Mouse (Mus musculus) forebrain, postnatal 0 days (tissue): ENCODE data around the gene Wscd1. TPM values are rescaled to one million over a fixed set of nuclear protein-coding genes. Genes with fewer than 3 reads are reported as not detected.

Experiments used
- ATAC-seq: fragments of 200-750 bp; cut with Nextera tagmentation; 2 replicates; pipeline ENCODE4 v1.8.0; 2017; ENCODE audit warnings: mild to moderate bottlenecking, moderate library complexity
- DNase-seq: peaks from one replicate; pipeline ENCODE4 v3.0.0-alpha.2; 2015
- H3K27ac ChIP-seq: fragments of 300-500 bp; sonication (generic); 2 replicates; pipeline ENCODE4 v1.5.1; 2014; ENCODE audit warnings: low read depth, mild to moderate bottlenecking, antibody characterized with exemption, low read length, moderate library complexity, mixed read lengths
- H3K27me3 ChIP-seq: fragments of 300-500 bp; sonication (generic); 2 replicates; pipeline ENCODE4 v1.6.1; 2014; ENCODE audit warnings: mild to moderate bottlenecking, low read length, mixed read lengths; ENCODE audit not compliant: insufficient read depth
- H3K36me3 ChIP-seq: fragments of 300-500 bp; sonication (generic); 2 replicates; pipeline ENCODE4 v1.6.1; 2014; ENCODE audit warnings: mild to moderate bottlenecking, moderate library complexity; ENCODE audit not compliant: insufficient read depth
- H3K4me1 ChIP-seq: fragments of 300-500 bp; sonication (generic); 2 replicates; pipeline ENCODE4 v1.6.1; 2014; ENCODE audit warnings: antibody characterized with exemption; ENCODE audit not compliant: insufficient read depth
- H3K4me2 ChIP-seq: fragments of 300-500 bp; sonication (generic); 2 replicates; pipeline ENCODE4 v1.6.1; 2014; ENCODE audit warnings: low read depth, mild to moderate bottlenecking, moderate library complexity
- H3K4me3 ChIP-seq: fragments of 300-500 bp; sonication (generic); 2 replicates; pipeline ENCODE4 v1.5.1; 2014; ENCODE audit warnings: low read depth, low read length, mixed read lengths
- H3K9ac ChIP-seq: fragments of 300-500 bp; sonication (generic); 2 replicates; pipeline ENCODE4 v1.6.1; 2014; ENCODE audit warnings: mild to moderate bottlenecking
- H3K9me3 ChIP-seq: fragments of 300-500 bp; sonication (generic); 2 replicates; pipeline ENCODE4 v1.6.1; 2016; ENCODE audit warnings: low read length
- CTCF ChIP-seq: sonication (generic); IDR thresholded peaks from 2 replicates; pipeline ENCODE4 v1.5.1; 2016; ENCODE audit warnings: antibody characterized with exemption, control low read depth, low read depth
- WGBS: fragments of 180-500 bp; shearing (Covaris S2); extraction: QIAGEN DNeasy Blood & Tissue Kit; methylation state at CpG from one replicate; pipeline ENCODE4 v1.1.7; 2014; 5-methylcytosine and 5-hydroxymethylcytosine counted together
- polyA plus RNA-seq: library from polyadenylated mRNA; unstranded; fragments of >200 nt; fragmentation: Nextera tagmentation; extraction: Ambion mirVana; gene quantifications from 2 replicates; pipeline ENCODE4 v1.2.1, GENCODE M21; 2015
- total RNA-seq: library from RNA; depleted of rRNA; stranded (reverse); fragments of >200 nt; gene quantifications from 2 replicates; pipeline ENCODE4 v1.2.3, GENCODE M21; 2014

Gene Wscd1
- total and polyA plus RNA-seq, 2 experiments from 2014 or later = 63.1 to 91.6 TPM

GRCm38 (mm10) chr11:71766380-71766779 is 16.7 kb downstream of the Wscd1 start:
- Histone ChIP-seq H3K9me3 (no peaks in the 10 kb centered on the region), H3K36me3 (peaks cover 43% of the 10 kb centered on the region), H3K4me2 (no peak overlapping the region), H3K27me3 (no peaks in the 10 kb centered on the region), H3K9ac (no peak overlapping the region), H3K4me3 (no peak overlapping the region), H3K27ac (no peak overlapping the region), H3K4me1 (peaks cover 9% of the 10 kb centered on the region; the same call in 1 of the 2 replicates)
- no peak for DNase-seq
- ATAC-seq = no peak
- no peak for TF ChIP-seq CTCF
- 100% methylated on average over 1 of the region's 1 CpGs for WGBS

GRCm38 (mm10) chr11:71767726-71768125 is 18.0 kb downstream of the Wscd1 start:
- H3K4me2 ChIP-seq = no peak overlapping the region
- H3K9me3 ChIP-seq = no peaks in the 10 kb centered on the region
- ATAC-seq = no peak
- no peak overlapping the region for H3K9ac ChIP-seq
- no peak overlapping the region for H3K27ac ChIP-seq
- 57% methylated on average over 3 of the region's 3 CpGs for WGBS
- DNase-seq = no peak
- TF ChIP-seq CTCF = no peak
- H3K36me3 ChIP-seq = peaks cover 47% of the 10 kb centered on the region
- H3K4me3 ChIP-seq = no peak overlapping the region
- H3K4me1 ChIP-seq = peaks cover 6% of the 10 kb centered on the region; the same call in 1 of the 2 replicates
- H3K27me3 ChIP-seq = no peaks in the 10 kb centered on the region

- H3K9ac ChIP-seq = no peak overlapping the region
- H3K4me3 ChIP-seq = no peak overlapping the region
- H3K9me3 ChIP-seq = no peaks in the 10 kb centered on the region
- H3K27me3 ChIP-seq = no peaks in the 10 kb centered on the region
- no peak overlapping the region for H3K27ac ChIP-seq
- H3K36me3 ChIP-seq = peaks cover 52% of the 10 kb centered on the region
- H3K4me2 ChIP-seq = no peak overlapping the region
- peaks cover 6% of the 10 kb centered on the region; the same call in 1 of the 2 replicates for H3K4me1 ChIP-seq
- no peak for TF ChIP-seq CTCF
- no peak for ATAC-seq
- no peak for DNase-seq
- 71% methylated on average over 8 of the region's 8 CpGs for WGBS
Measured at GRCm38 (mm10) chr11:71769744-71770143, 20.0 kb downstream of the Wscd1 start.

GRCm38 (mm10) chr11:71770479-71770878 is 20.8 kb downstream of the Wscd1 start:
- Histone ChIP-seq H3K9me3 (no peaks in the 10 kb centered on the region), H3K9ac (no peak overlapping the region), H3K4me3 (no peak overlapping the region), H3K36me3 (peaks cover 56% of the 10 kb centered on the region), H3K27me3 (no peaks in the 10 kb centered on the region), H3K4me1 (peaks cover 6% of the 10 kb centered on the region; the same call in 1 of the 2 replicates), H3K4me2 (no peak overlapping the region), H3K27ac (no peak overlapping the region)
- WGBS = 49% methylated on average over 2 of the region's 2 CpGs
- TF ChIP-seq CTCF = no peak
- ATAC-seq (0 out of 2 replicates have a peak, but pooled peaks have one; percentile 27), DNase-seq (no peak)

GRCm38 (mm10) chr11:71771074-71771473 is 21.4 kb downstream of the Wscd1 start:
- no peak for DNase-seq
- H3K4me3 ChIP-seq = no peak overlapping the region
- H3K27ac ChIP-seq = no peak overlapping the region
- H3K9ac ChIP-seq = no peak overlapping the region
- no peak for ATAC-seq
- no peak for TF ChIP-seq CTCF
- WGBS = 84% methylated on average over 7 of the region's 7 CpGs
- no peaks in the 10 kb centered on the region for H3K9me3 ChIP-seq
- no peak overlapping the region for H3K4me2 ChIP-seq
- H3K4me1 ChIP-seq = peaks cover 6% of the 10 kb centered on the region; the same call in 1 of the 2 replicates
- peaks cover 55% of the 10 kb centered on the region for H3K36me3 ChIP-seq
- no peaks in the 10 kb centered on the region for H3K27me3 ChIP-seq

GRCm38 (mm10) chr11:71772056-71772455 is 22.3 kb downstream of the Wscd1 start:
- no peak overlapping the region for H3K9ac ChIP-seq

GRCm38 (mm10) chr11:71772802-71773201 is 23.1 kb downstream of the Wscd1 start:
- H3K4me3 ChIP-seq = no peak overlapping the region
- H3K4me2 ChIP-seq = no peak overlapping the region
- peaks cover 6% of the 10 kb centered on the region; the same call in 1 of the 2 replicates for H3K4me1 ChIP-seq
- ATAC-seq = no peak
- H3K27ac ChIP-seq = no peak overlapping the region
- H3K36me3 ChIP-seq = peaks cover 52% of the 10 kb centered on the region
- H3K9me3 ChIP-seq = no peaks in the 10 kb centered on the region
- no peak overlapping the region for H3K9ac ChIP-seq
- TF ChIP-seq CTCF = no peak
- H3K27me3 ChIP-seq = no peaks in the 10 kb centered on the region
- WGBS = 38% methylated on average over 4 of the region's 4 CpGs
- DNase-seq = no peak

More at GRCm38 (mm10) chr11:71772056-71772455, 22.3 kb downstream of the Wscd1 start:
- Histone ChIP-seq H3K9me3 (no peaks in the 10 kb centered on the region), H3K27ac (no peak overlapping the region), H3K36me3 (peaks cover 54% of the 10 kb centered on the region), H3K27me3 (no peaks in the 10 kb centered on the region), H3K4me2 (no peak overlapping the region), H3K4me3 (no peak overlapping the region), H3K4me1 (peaks cover 6% of the 10 kb centered on the region; the same call in 1 of the 2 replicates)
- no peak for TF ChIP-seq CTCF
- no peak for DNase-seq
- 48% methylated on average over 6 of the region's 6 CpGs for WGBS
- no peak for ATAC-seq
